Mouse (Mus musculus): ENCODE data around the gene Cyp3a11.
"Not testable (repeated sequence)": the region's sequence is repeated elsewhere in the genome, so short reads cannot be mapped to it uniquely, and the experiment has no call there.

Gene Cyp3a11

GRCm38 (mm10) chr5:145879688-145880087 is at the start of gene Cyp3a11:
TSS of gene Cyp3a11 (minus strand) at chr5:145879964.
- Histone ChIP-seq H3K27me3 (ENCODE audit: insufficient read depth, low read length) (no peaks in the 10 kb centered on the region), H3K9me3 (ENCODE audit: low read length) (no peaks in the 10 kb centered on the region), H3K4me3 (replicated peaks; ENCODE audit: low read length) (no peak within 1 kb of the TSS), H3K36me3 (ENCODE audit: insufficient read depth, low read length) (no peaks in the 10 kb centered on the region), H3K4me1 (replicated peaks; ENCODE audit: low read depth, low read length) (no peaks in the 10 kb centered on the region)
- TF ChIP-seq POU5F1 (IDR thresholded peaks at IDR 0.05; ENCODE audit: borderline replicate concordance, low read length): no peak
- TF ChIP-seq CTCF (conservative IDR thresholded peaks at IDR 0.05; ENCODE audit: low read length): no peak
- TF ChIP-seq NANOG (IDR thresholded peaks at IDR 0.05; ENCODE audit: borderline replicate concordance, low read length): no peak

GRCm38 (mm10) chr5:145912912-145913311 is 33.1 kb upstream of the Cyp3a11 start:
- no peak overlapping the region for H3K4me3 ChIP-seq (replicated peaks; ENCODE audit: low read length)
- peaks cover 32% of the 10 kb centered on the region for H3K9me3 ChIP-seq (ENCODE audit: low read length)
- H3K4me1 ChIP-seq (replicated peaks; ENCODE audit: low read depth, low read length): no peaks in the 10 kb centered on the region
- H3K36me3 ChIP-seq (ENCODE audit: insufficient read depth, low read length): no peaks in the 10 kb centered on the region
- TF ChIP-seq CTCF (conservative IDR thresholded peaks at IDR 0.05; ENCODE audit: low read length) (no peak), NANOG (IDR thresholded peaks at IDR 0.05; ENCODE audit: borderline replicate concordance, low read length) (no peak)
- no peaks in the 10 kb centered on the region for H3K27me3 ChIP-seq (ENCODE audit: insufficient read depth, low read length)

GRCm38 (mm10) chr5:145911781-145912180 is 32.0 kb upstream of the Cyp3a11 start:
- Histone ChIP-seq H3K36me3 (ENCODE audit: insufficient read depth, low read length) (no peaks in the 10 kb centered on the region), H3K27me3 (ENCODE audit: insufficient read depth, low read length) (no peaks in the 10 kb centered on the region), H3K9me3 (ENCODE audit: low read length) (peaks cover 30% of the 10 kb centered on the region), H3K4me1 (replicated peaks; ENCODE audit: low read depth, low read length) (peaks cover 4% of the 10 kb centered on the region; the same call in 1 of the 2 replicates), H3K4me3 (replicated peaks; ENCODE audit: low read length) (no peak overlapping the region)
- TF ChIP-seq NANOG (IDR thresholded peaks at IDR 0.05; ENCODE audit: borderline replicate concordance, low read length): no peak
- TF ChIP-seq POU5F1 (IDR thresholded peaks at IDR 0.05; ENCODE audit: borderline replicate concordance, low read length): no peak
- TF ChIP-seq CTCF (conservative IDR thresholded peaks at IDR 0.05; ENCODE audit: low read length): no peak

- not testable (repeated sequence) for H3K27me3 ChIP-seq (ENCODE audit: insufficient read depth, low read length); H3K4me3 ChIP-seq (replicated peaks; ENCODE audit: low read length); H3K36me3 ChIP-seq (ENCODE audit: insufficient read depth, low read length)
- peaks cover 11% of the 10 kb centered on the region; the same call in 1 of the 2 replicates for H3K4me1 ChIP-seq (replicated peaks; ENCODE audit: low read depth, low read length)
- TF ChIP-seq NANOG (IDR thresholded peaks at IDR 0.05; ENCODE audit: borderline replicate concordance, low read length): peak; percentile 92
- peaks cover 52% of the 10 kb centered on the region for H3K9me3 ChIP-seq (ENCODE audit: low read length)
Measured at GRCm38 (mm10) chr5:145906937-145907336, 27.2 kb upstream of the Cyp3a11 start.

- Histone ChIP-seq H3K36me3 (ENCODE audit: insufficient read depth, low read length) (no peaks in the 10 kb centered on the region), H3K4me3 (replicated peaks; ENCODE audit: low read length) (no peak overlapping the region), H3K27me3 (ENCODE audit: insufficient read depth, low read length) (no peaks in the 10 kb centered on the region), H3K4me1 (replicated peaks; ENCODE audit: low read depth, low read length) (peaks cover 11% of the 10 kb centered on the region; the same call in 1 of the 2 replicates), H3K9me3 (ENCODE audit: low read length) (peaks cover 51% of the 10 kb centered on the region)
- TF ChIP-seq POU5F1 (IDR thresholded peaks at IDR 0.05; ENCODE audit: borderline replicate concordance, low read length): no peak
- no peak for TF ChIP-seq CTCF (conservative IDR thresholded peaks at IDR 0.05; ENCODE audit: low read length)
- TF ChIP-seq NANOG (IDR thresholded peaks at IDR 0.05; ENCODE audit: borderline replicate concordance, low read length): no peak
Measured at GRCm38 (mm10) chr5:145904535-145904934, 24.8 kb upstream of the Cyp3a11 start.

GRCm38 (mm10) chr5:145903349-145903748 is 23.6 kb upstream of the Cyp3a11 start:
- H3K27me3 ChIP-seq (ENCODE audit: insufficient read depth, low read length): no peaks in the 10 kb centered on the region

GRCm38 (mm10) chr5:145900436-145900990 is 20.7 kb upstream of the Cyp3a11 start:
- no peak for TF ChIP-seq NANOG (IDR thresholded peaks at IDR 0.05; ENCODE audit: borderline replicate concordance, low read length)
- H3K9me3 ChIP-seq (ENCODE audit: low read length): peaks cover 18% of the 10 kb centered on the region; the same call in 1 of the 2 replicates
- no peak overlapping the region for H3K4me3 ChIP-seq (replicated peaks; ENCODE audit: low read length)
- H3K4me1 ChIP-seq (replicated peaks; ENCODE audit: low read depth, low read length): no peaks in the 10 kb centered on the region
- no peaks in the 10 kb centered on the region for H3K36me3 ChIP-seq (ENCODE audit: insufficient read depth, low read length)
- H3K27me3 ChIP-seq (ENCODE audit: insufficient read depth, low read length): no peaks in the 10 kb centered on the region

More at GRCm38 (mm10) chr5:145903349-145903748, 23.6 kb upstream of the Cyp3a11 start:
- H3K4me3 ChIP-seq (replicated peaks; ENCODE audit: low read length): no peak overlapping the region
- H3K36me3 ChIP-seq (ENCODE audit: insufficient read depth, low read length): no peaks in the 10 kb centered on the region
- H3K4me1 ChIP-seq (replicated peaks; ENCODE audit: low read depth, low read length): peaks cover 11% of the 10 kb centered on the region; the same call in 1 of the 2 replicates
- H3K9me3 ChIP-seq (ENCODE audit: low read length): peaks cover 44% of the 10 kb centered on the region
- TF ChIP-seq NANOG (IDR thresholded peaks at IDR 0.05; ENCODE audit: borderline replicate concordance, low read length): no peak
- no peak for TF ChIP-seq CTCF (conservative IDR thresholded peaks at IDR 0.05; ENCODE audit: low read length)
- no peak for TF ChIP-seq POU5F1 (IDR thresholded peaks at IDR 0.05; ENCODE audit: borderline replicate concordance, low read length)

- H3K4me3 ChIP-seq (replicated peaks; ENCODE audit: low read length): no peak overlapping the region
- H3K36me3 ChIP-seq (ENCODE audit: insufficient read depth, low read length): no peaks in the 10 kb centered on the region
- H3K27me3 ChIP-seq (ENCODE audit: insufficient read depth, low read length): no peaks in the 10 kb centered on the region
- no peak for TF ChIP-seq NANOG (IDR thresholded peaks at IDR 0.05; ENCODE audit: borderline replicate concordance, low read length)
- TF ChIP-seq POU5F1 (IDR thresholded peaks at IDR 0.05; ENCODE audit: borderline replicate concordance, low read length): no peak
- TF ChIP-seq CTCF (conservative IDR thresholded peaks at IDR 0.05; ENCODE audit: low read length): no peak
- H3K4me1 ChIP-seq (replicated peaks; ENCODE audit: low read depth, low read length): no peaks in the 10 kb centered on the region
- H3K9me3 ChIP-seq (ENCODE audit: low read length): 0 out of 2 replicates have a peak, but pooled peaks cover 2% of the 10 kb centered on the region
Measured at GRCm38 (mm10) chr5:145897271-145897670, 17.5 kb upstream of the Cyp3a11 start.

GRCm38 (mm10) chr5:145881207-145881606 is 1.4 kb upstream of the Cyp3a11 start:
- Histone ChIP-seq H3K4me3 (replicated peaks; ENCODE audit: low read length) (no peak overlapping the region), H3K9me3 (ENCODE audit: low read length) (peaks cover 6% of the 10 kb centered on the region)
- no peak for TF ChIP-seq NANOG (IDR thresholded peaks at IDR 0.05; ENCODE audit: borderline replicate concordance, low read length)

GRCm38 (mm10) chr5:145867433-145867832 is 12.3 kb downstream of the Cyp3a11 start:
- not testable (repeated sequence) for H3K4me3 ChIP-seq (replicated peaks; ENCODE audit: low read length); H3K4me1 ChIP-seq (replicated peaks; ENCODE audit: low read depth, low read length); H3K9me3 ChIP-seq (ENCODE audit: low read length); H3K27me3 ChIP-seq (ENCODE audit: insufficient read depth, low read length); H3K36me3 ChIP-seq (ENCODE audit: insufficient read depth, low read length)

More at GRCm38 (mm10) chr5:145881207-145881606, 1.4 kb upstream of the Cyp3a11 start:
- Histone ChIP-seq H3K27me3 (ENCODE audit: insufficient read depth, low read length) (no peaks in the 10 kb centered on the region), H3K36me3 (ENCODE audit: insufficient read depth, low read length) (no peaks in the 10 kb centered on the region), H3K4me1 (replicated peaks; ENCODE audit: low read depth, low read length) (no peaks in the 10 kb centered on the region)

GRCm38 (mm10) chr5:145805796-145806195 is 74.0 kb downstream of the Cyp3a11 start, which contains the start of gene Cyp3a44:
TSS of gene Cyp3a44 (minus strand) at chr5:145805874.
- not testable (repeated sequence) for H3K27me3 ChIP-seq (ENCODE audit: insufficient read depth, low read length); H3K4me3 ChIP-seq (replicated peaks; ENCODE audit: low read length); H3K36me3 ChIP-seq (ENCODE audit: insufficient read depth, low read length); H3K4me1 ChIP-seq (replicated peaks; ENCODE audit: low read depth, low read length)
- peaks cover 17% of the 10 kb centered on the region for H3K9me3 ChIP-seq (ENCODE audit: low read length)

Data from E14TG2a.4 (cell line).